In genomic region chr4:138851463-138851862, GRCm38 (mm10) we compare ENCODE assay signal across 9 mouse cellular contexts. TPM values are rescaled to one million over a fixed set of nuclear protein-coding genes. Genes with fewer than 3 reads are reported as not detected.
A peak's percentile ranks its signal among the peaks of the same experiment; 100 is the strongest.
DNase-seq lines count a peak whose midpoint lies in the region; ATAC-seq and TF ChIP-seq lines count a peak whose summit lies in the region.
"Had no signal": no experiment of that assay in that cellular context is flagged by ENCODE, and none has a peak within 500 bp of the region (broad histone marks: within the 10 kb centered on the region; RNA-seq: fewer than 3 reads in every experiment).

No protein-coding gene starts in this region.

- H3K4me2 ChIP-seq in embryonic facial prominence, embryonic 11.5 days (ENCODE audit: low read depth, low read length), result no peak overlapping the region
- no peak overlapping the region for H3K4me2 ChIP-seq in heart, embryonic 12.5 days
- H3K4me2 ChIP-seq in lung, embryonic 14.5 days, result no peak overlapping the region
- H3K4me2 ChIP-seq: heart, embryonic 15.5 days had no signal

- 0 out of 2 replicates have a peak, but pooled peaks have one; percentile 44 for TF ChIP-seq EP300 in ES-Bruce4 (IDR thresholded peaks at IDR 0.05; ENCODE audit: insufficient read depth, low read depth, low read length)

- peak; percentile 72 for DNase-seq in adrenal gland, postnatal 25 days
- peak; percentile 78 for DNase-seq in embryonic facial prominence, embryonic 11.5 days (ENCODE audit: low spot score)
- peak; percentile 82 to 84 for DNase-seq in kidney, postnatal 4 days
- peak; percentile 87 for DNase-seq in lung, embryonic 14.5 days
- peak; percentile 56 for DNase-seq in retina, adult 2 months (ENCODE audit: low read depth, low spot score)
- peak; percentile 67 for DNase-seq in thymus, postnatal 25 days

- no peak overlapping the region for H3K9ac ChIP-seq in ES-Bruce4 (ENCODE audit: low read depth, poor library complexity, severe bottlenecking)
- H3K9ac ChIP-seq in embryonic facial prominence, embryonic 11.5 days (replicated peaks; ENCODE audit: low read length), result no peak overlapping the region
- no peak overlapping the region for H3K9ac ChIP-seq in heart, embryonic 12.5 days
- no peak overlapping the region for H3K9ac ChIP-seq in lung, embryonic 14.5 days
- H3K9ac ChIP-seq: heart, embryonic 15.5 days had no signal

- no peak overlapping the region for H3K27ac ChIP-seq in ES-Bruce4 (ENCODE audit: insufficient read depth, low read length)
- H3K27ac ChIP-seq in embryonic facial prominence, embryonic 11.5 days (replicated peaks; ENCODE audit: low read depth, low read length), result no peak overlapping the region
- no peak overlapping the region for H3K27ac ChIP-seq in heart, embryonic 12.5 days (ENCODE audit: poor library complexity, severe bottlenecking)
- H3K27ac ChIP-seq in lung, embryonic 14.5 days (ENCODE audit: low read depth), result no peak overlapping the region
- H3K27ac ChIP-seq: heart, embryonic 15.5 days had no signal

- H3K9me3 ChIP-seq in ES-Bruce4 (replicated peaks; ENCODE audit: control insufficient read depth, insufficient read depth, low read length, poor library complexity, severe bottlenecking), result no peaks in the 10 kb centered on the region
- no peaks in the 10 kb centered on the region for H3K9me3 ChIP-seq in embryonic facial prominence, embryonic 11.5 days (replicated peaks; ENCODE audit: control insufficient read depth, low read length)
- no peaks in the 10 kb centered on the region for H3K9me3 ChIP-seq in heart, embryonic 12.5 days (replicated peaks)
- no peaks in the 10 kb centered on the region for H3K9me3 ChIP-seq in lung, embryonic 14.5 days (ENCODE audit: low read depth, low read length)
- H3K9me3 ChIP-seq: heart, embryonic 15.5 days had no signal

- ATAC-seq in embryonic facial prominence, embryonic 11.5 days (replicated peaks; ENCODE audit: insufficient number of reproducible peaks, low FRiP score, low TSS enrichment, low read depth), result no peak
- ATAC-seq in heart, embryonic 12.5 days (ENCODE audit: insufficient number of reproducible peaks, low FRiP score), result 0 out of 2 replicates have a peak, but pooled peaks have one; percentile 36
- ATAC-seq in lung, embryonic 14.5 days (ENCODE audit: insufficient read depth), result no peak

- whole genome bisulfite sequencing in embryonic facial prominence, embryonic 11.5 days, result 7% methylated on average over 4 of the region's 4 CpGs
- WGBS in heart, embryonic 12.5 days, result 6% methylated on average over 4 of the region's 4 CpGs
- WGBS in lung, embryonic 14.5 days, result 4% methylated on average over 4 of the region's 4 CpGs

- no peak for TF ChIP-seq POLR2A in ES-Bruce4 (IDR thresholded peaks at IDR 0.05; ENCODE audit: insufficient read depth, low read length)

- no peak overlapping the region for H3K4me3 ChIP-seq in ES-Bruce4 (ENCODE audit: low read depth, low read length)
- no peak overlapping the region for H3K4me3 ChIP-seq in embryonic facial prominence, embryonic 11.5 days (ENCODE audit: low read depth, low read length)
- H3K4me3 ChIP-seq in heart, embryonic 12.5 days, result no peak overlapping the region
- no peak overlapping the region for H3K4me3 ChIP-seq in lung, embryonic 14.5 days (ENCODE audit: low read depth, low read length)
- H3K4me3 ChIP-seq: heart, embryonic 15.5 days had no signal

- H3K36me3 ChIP-seq in ES-Bruce4 (ENCODE audit: control insufficient read depth, insufficient read depth, low read length, poor library complexity, severe bottlenecking), result no peaks in the 10 kb centered on the region
- H3K36me3 ChIP-seq in embryonic facial prominence, embryonic 11.5 days (replicated peaks; ENCODE audit: control insufficient read depth, insufficient read depth, low read depth, low read length), result no peaks in the 10 kb centered on the region
- no peaks in the 10 kb centered on the region for H3K36me3 ChIP-seq in heart, embryonic 12.5 days
- no peaks in the 10 kb centered on the region for H3K36me3 ChIP-seq in lung, embryonic 14.5 days (ENCODE audit: insufficient read depth)
- H3K36me3 ChIP-seq: heart, embryonic 15.5 days had no signal

- H3K27me3 ChIP-seq in ES-Bruce4 (ENCODE audit: control insufficient read depth, insufficient read depth, low read length, poor library complexity, severe bottlenecking), result no peaks in the 10 kb centered on the region
- H3K27me3 ChIP-seq in embryonic facial prominence, embryonic 11.5 days (ENCODE audit: control insufficient read depth, insufficient read depth, low read length), result no peaks in the 10 kb centered on the region
- peaks cover 14% of the 10 kb centered on the region; the same call in 1 of the 2 replicates for H3K27me3 ChIP-seq in heart, embryonic 12.5 days (replicated peaks)
- H3K27me3 ChIP-seq in lung, embryonic 14.5 days (ENCODE audit: insufficient read depth, low read length), result no peaks in the 10 kb centered on the region

- H3K4me1 ChIP-seq in ES-Bruce4 (ENCODE audit: control insufficient read depth, insufficient read depth, low read length), result no peaks in the 10 kb centered on the region
- H3K4me1 ChIP-seq in embryonic facial prominence, embryonic 11.5 days (ENCODE audit: control insufficient read depth, insufficient read depth, low read length), result no peaks in the 10 kb centered on the region
- H3K4me1 ChIP-seq in heart, embryonic 12.5 days (replicated peaks), result no peaks in the 10 kb centered on the region
- no peaks in the 10 kb centered on the region for H3K4me1 ChIP-seq in lung, embryonic 14.5 days (ENCODE audit: insufficient read depth)
- H3K4me1 ChIP-seq: heart, embryonic 15.5 days had no signal

- TF ChIP-seq CTCF in ES-Bruce4 (IDR thresholded peaks at IDR 0.05; ENCODE audit: low read depth, low read length), result peak; percentile 98
- peak; percentile 100 for TF ChIP-seq CTCF in lung, embryonic 14.5 days (IDR thresholded peaks at IDR 0.05; ENCODE audit: low read depth)

RNA-seq across cellular contexts. Expression of gene Pla2g5, which starts 11.8 kb away (rescaled TPM):
- 12.3 and 19.7 TPM in 2 replicates for polyA plus RNA-seq in ES-Bruce4 (2011; ENCODE audit: insufficient read depth, insufficient read length, low read depth, missing spikeins)
- total RNA-seq in adrenal gland, postnatal 25 days (2021), result 10.5 and 17.1 TPM in 2 replicates
- 0.87 and 1.5 TPM in 2 replicates for polyA plus RNA-seq in embryonic facial prominence, embryonic 11.5 days (2014; fragmentation: Nextera tagmentation; extraction: Ambion mirVana)
- polyA plus RNA-seq in heart, embryonic 12.5 days (2016; fragmentation: Nextera tagmentation; extraction: Ambion mirVana), result 2.5 and 2.6 TPM in 2 replicates
- 0.46 and 0.61 TPM in 2 replicates for polyA plus RNA-seq in lung, embryonic 14.5 days (2014; fragmentation: Nextera tagmentation; extraction: Ambion mirVana)

RNA-seq across cellular contexts. Expression of gene Gm13030, which starts 22.3 kb away (rescaled TPM):
- not detected in 2 replicates for polyA plus RNA-seq in ES-Bruce4 (2011; ENCODE audit: insufficient read depth, insufficient read length, low read depth, missing spikeins)
- not detected in 2 replicates for total RNA-seq in adrenal gland, postnatal 25 days (2021)
- not detected in 2 replicates for polyA plus RNA-seq in embryonic facial prominence, embryonic 11.5 days (2014; fragmentation: Nextera tagmentation; extraction: Ambion mirVana)
- not detected in 2 replicates for polyA plus RNA-seq in heart, embryonic 12.5 days (2016; fragmentation: Nextera tagmentation; extraction: Ambion mirVana)
- not detected in 2 replicates for polyA plus RNA-seq in lung, embryonic 14.5 days (2014; fragmentation: Nextera tagmentation; extraction: Ambion mirVana)
- polyA plus RNA-seq: heart, embryonic 15.5 days had no signal

RNA-seq across cellular contexts. Expression of gene Pla2g2e, which starts 26.3 kb away (rescaled TPM):
- 1.2 TPM in 1 of 2 replicates, not detected in the other for polyA plus RNA-seq in ES-Bruce4 (2011; ENCODE audit: insufficient read depth, insufficient read length, low read depth, missing spikeins)
- 1.5 TPM in 1 of 2 replicates, not detected in the other for total RNA-seq in adrenal gland, postnatal 25 days (2021)
- polyA plus RNA-seq in embryonic facial prominence, embryonic 11.5 days (2014; fragmentation: Nextera tagmentation; extraction: Ambion mirVana), result not detected in 2 replicates
- polyA plus RNA-seq in heart, embryonic 12.5 days (2016; fragmentation: Nextera tagmentation; extraction: Ambion mirVana), result not detected in 2 replicates
- polyA plus RNA-seq in lung, embryonic 14.5 days (2014; fragmentation: Nextera tagmentation; extraction: Ambion mirVana), result not detected in 2 replicates
- polyA plus RNA-seq: heart, embryonic 15.5 days had no signal
